Mouse (Mus musculus) heart, embryonic 11.5 days (tissue): ENCODE data around the gene Wdr48. TPM values are rescaled to one million over a fixed set of nuclear protein-coding genes. Genes with fewer than 3 reads are reported as not detected.
A peak's percentile ranks its signal among the peaks of the same experiment; 100 is the strongest.

Experiments
- ATAC-seq: fragments of 200-750 bp; cut with Nextera tagmentation; replicated peaks from 2 replicates; pipeline ENCODE4 v1.8.0; 2017; ENCODE audit warnings: moderate library complexity; ENCODE audit not compliant: insufficient number of reproducible peaks, low FRiP score, low TSS enrichment
- H3K27ac ChIP-seq: fragments of 300-500 bp; sonication (generic); 2 replicates; pipeline ENCODE4 v1.5.1; 2014; ENCODE audit warnings: mild to moderate bottlenecking, low read depth, low read length
- H3K27me3 ChIP-seq: fragments of 300-500 bp; sonication (generic); 2 replicates; pipeline ENCODE4 v1.6.1; 2014; ENCODE audit warnings: mild to moderate bottlenecking, low read length, mixed read lengths; ENCODE audit not compliant: control insufficient read depth, insufficient read depth
- H3K36me3 ChIP-seq: fragments of 300-500 bp; sonication (generic); 2 replicates; pipeline ENCODE4 v1.6.1; 2014; ENCODE audit warnings: mild to moderate bottlenecking, low read length, moderate library complexity, mixed read lengths; ENCODE audit not compliant: control insufficient read depth, insufficient read depth
- H3K4me1 ChIP-seq: fragments of 300-500 bp; sonication (generic); 2 replicates; pipeline ENCODE4 v1.6.1; 2014; ENCODE audit warnings: low read length; ENCODE audit not compliant: control insufficient read depth, insufficient read depth
- H3K4me2 ChIP-seq: fragments of 300-500 bp; sonication (generic); 2 replicates; pipeline ENCODE4 v1.6.1; 2014; ENCODE audit warnings: mild to moderate bottlenecking, moderate library complexity
- H3K4me3 ChIP-seq: fragments of 300-500 bp; sonication (generic); 2 replicates; pipeline ENCODE4 v1.5.1; 2014; ENCODE audit warnings: low read depth, low read length
- H3K9ac ChIP-seq: fragments of 300-500 bp; sonication (generic); 2 replicates; pipeline ENCODE4 v1.6.1; 2014; ENCODE audit warnings: mild to moderate bottlenecking, low read depth, low read length, moderate library complexity
- H3K9me3 ChIP-seq: fragments of 300-500 bp; sonication (generic); replicated peaks from 2 replicates; pipeline ENCODE4 v1.6.1; 2016; ENCODE audit warnings: low read length; ENCODE audit not compliant: control insufficient read depth
- WGBS: fragments of 180-500 bp; shearing (Covaris S2); extraction: QIAGEN DNeasy Blood & Tissue Kit; methylation state at CpG from one replicate; pipeline ENCODE4 v1.1.7; 2014; ENCODE audit not compliant: insufficient replicate concordance; 5-methylcytosine and 5-hydroxymethylcytosine counted together
- polyA plus RNA-seq: library from polyadenylated mRNA; unstranded; fragments of >200 nt; fragmentation: Nextera tagmentation; extraction: Ambion mirVana; gene quantifications from 2 replicates; pipeline ENCODE4 v1.2.1, GENCODE M21; 2014

Wdr48 gene
- polyA plus RNA-seq, 1 experiment from 2014 or later, result 39.9 TPM

- Histone ChIP-seq H3K9me3 (no peaks in the 10 kb centered on the region), H3K9ac (peak within 1 kb of the TSS; percentile 76), H3K4me2 (peak within 1 kb of the TSS; percentile 93), H3K36me3 (0 out of 2 replicates have a peak, but pooled peaks cover 6% of the 10 kb centered on the region), H3K27me3 (no peaks in the 10 kb centered on the region), H3K4me1 (peaks cover 6% of the 10 kb centered on the region; the same call in 1 of the 2 replicates), H3K27ac (peak within 1 kb of the TSS; percentile 50; the same call in 1 of the 2 replicates), H3K4me3 (peak within 1 kb of the TSS; percentile 59)
- WGBS, result 3% methylated on average over 40 of the region's 40 CpGs
- ATAC-seq, result peak; percentile 92
Observed at GRCm38 (mm10) chr9:119937005-119937773, 42.5 kb downstream of the Wdr48 start, which contains the start of the genes Gorasp1 and Ttc21a. Gorasp1 (minus strand) TSS chr9:119937565. Ttc21a (plus strand) TSS chr9:119937606.

DNA sequence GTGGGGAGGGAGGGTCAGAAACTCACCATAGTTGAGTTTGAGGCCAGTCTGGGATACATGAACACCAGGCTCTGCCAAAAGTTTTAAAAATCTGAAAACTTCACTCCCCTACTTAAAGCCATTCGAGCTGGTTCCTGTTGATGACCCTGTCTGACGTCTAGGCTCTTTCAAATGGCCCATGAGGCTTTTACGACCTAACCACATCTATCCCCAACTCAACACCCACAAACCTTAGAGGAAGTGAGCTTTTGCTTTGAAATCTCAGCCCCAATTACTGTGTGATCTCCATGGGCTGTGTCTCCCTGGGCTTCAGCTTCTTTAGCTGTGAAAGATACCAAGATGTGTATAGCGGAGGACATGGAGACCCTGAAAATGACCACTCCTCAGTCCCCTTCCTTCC is 43.8 kb downstream of the Wdr48 start:
- no peak overlapping the region for H3K27ac ChIP-seq
- no peak overlapping the region for H3K4me2 ChIP-seq
- H3K27me3 ChIP-seq, result no peaks in the 10 kb centered on the region
- ATAC-seq, result no peak
- no peak overlapping the region for H3K9ac ChIP-seq
- H3K4me1 ChIP-seq, result peaks cover 4% of the 10 kb centered on the region; the same call in 1 of the 2 replicates
- H3K9me3 ChIP-seq, result no peaks in the 10 kb centered on the region
- 71% methylated on average over 4 of the region's 4 CpGs for WGBS
- H3K36me3 ChIP-seq, result no peaks in the 10 kb centered on the region
- no peak overlapping the region for H3K4me3 ChIP-seq

DNA sequence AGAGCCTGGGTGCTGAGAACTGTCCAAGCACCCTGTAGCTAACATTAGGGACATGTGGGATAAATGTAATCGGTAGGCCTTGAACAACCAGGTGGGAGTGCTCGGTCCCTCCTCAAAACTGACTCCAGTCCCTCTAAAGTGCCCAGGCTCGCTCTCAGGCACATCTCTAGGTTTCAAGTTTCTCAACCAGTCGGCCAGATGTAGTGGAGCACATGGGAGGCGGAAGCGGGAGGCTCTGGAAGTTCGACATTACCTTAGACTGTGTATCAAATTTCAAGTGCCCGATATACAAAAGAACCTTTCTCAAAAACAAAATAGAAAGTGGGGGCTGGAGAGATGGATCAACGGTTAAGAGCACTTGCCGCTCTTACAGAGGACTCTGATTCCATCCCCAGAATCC is 45.0 kb downstream of the Wdr48 start:
- WGBS, result 74% methylated on average over 10 of the region's 10 CpGs

GRCm38 (mm10) chr9:119941407-119941806 is 46.7 kb downstream of the Wdr48 start:
- WGBS, result 77% methylated on average over 5 of the region's 5 CpGs
- ATAC-seq, result no peak
- no peak overlapping the region for H3K4me2 ChIP-seq

More for the DNA sequence above, 45.0 kb downstream of the Wdr48 start:
- Histone ChIP-seq H3K27ac (no peak overlapping the region), H3K4me3 (no peak overlapping the region), H3K9me3 (no peaks in the 10 kb centered on the region), H3K27me3 (no peaks in the 10 kb centered on the region), H3K4me2 (no peak overlapping the region), H3K36me3 (no peaks in the 10 kb centered on the region), H3K4me1 (peaks cover 4% of the 10 kb centered on the region; the same call in 1 of the 2 replicates), H3K9ac (no peak overlapping the region)
- ATAC-seq, result no peak

DNA sequence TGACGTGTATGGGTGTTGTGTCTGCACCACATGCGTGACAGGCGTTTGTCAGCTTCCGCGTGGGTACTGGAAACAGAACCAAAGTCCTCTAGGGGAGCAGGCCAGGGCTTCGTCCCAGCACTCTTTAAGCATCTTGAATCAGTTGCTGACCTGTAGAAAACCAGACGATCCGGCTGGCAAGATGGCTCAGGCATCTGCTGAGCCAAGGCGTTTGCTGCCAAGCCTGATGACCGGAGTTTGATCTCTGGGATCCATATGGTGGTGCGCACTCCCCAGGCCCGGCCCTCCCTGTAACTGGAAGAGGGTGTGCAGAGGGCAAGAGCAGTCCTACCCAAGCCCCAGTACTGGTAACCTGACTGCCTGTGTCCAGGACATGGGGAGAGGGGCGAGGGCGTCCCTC is 47.2 kb downstream of the Wdr48 start:
- 86% methylated on average over 14 of the region's 14 CpGs for WGBS
- H3K27ac ChIP-seq, result no peak overlapping the region
- no peak overlapping the region for H3K4me2 ChIP-seq
- H3K27me3 ChIP-seq, result no peaks in the 10 kb centered on the region
- H3K4me3 ChIP-seq, result no peak overlapping the region
- ATAC-seq, result no peak
- H3K36me3 ChIP-seq, result no peaks in the 10 kb centered on the region
- H3K9me3 ChIP-seq, result no peaks in the 10 kb centered on the region
- no peak overlapping the region for H3K9ac ChIP-seq
- peaks cover 4% of the 10 kb centered on the region; the same call in 1 of the 2 replicates for H3K4me1 ChIP-seq

More at GRCm38 (mm10) chr9:119941407-119941806, 46.7 kb downstream of the Wdr48 start:
- H3K9ac ChIP-seq, result no peak overlapping the region
- H3K36me3 ChIP-seq, result no peaks in the 10 kb centered on the region
- H3K4me1 ChIP-seq, result peaks cover 4% of the 10 kb centered on the region; the same call in 1 of the 2 replicates
- H3K9me3 ChIP-seq, result no peaks in the 10 kb centered on the region
- no peaks in the 10 kb centered on the region for H3K27me3 ChIP-seq
- H3K4me3 ChIP-seq, result no peak overlapping the region
- H3K27ac ChIP-seq, result no peak overlapping the region

GRCm38 (mm10) chr9:119943326-119943725 is 48.6 kb downstream of the Wdr48 start:
- Histone ChIP-seq H3K9ac (no peak overlapping the region), H3K36me3 (no peaks in the 10 kb centered on the region), H3K9me3 (no peaks in the 10 kb centered on the region), H3K4me3 (no peak overlapping the region), H3K4me1 (no peaks in the 10 kb centered on the region), H3K27me3 (no peaks in the 10 kb centered on the region), H3K27ac (no peak overlapping the region), H3K4me2 (no peak overlapping the region)
- no peak for ATAC-seq
- WGBS, result 80% methylated on average over 1 of the region's 1 CpGs

- Histone ChIP-seq H3K9me3 (no peaks in the 10 kb centered on the region), H3K4me2 (no peak overlapping the region), H3K36me3 (no peaks in the 10 kb centered on the region), H3K27me3 (no peaks in the 10 kb centered on the region), H3K9ac (no peak overlapping the region), H3K27ac (no peak overlapping the region), H3K4me3 (no peak overlapping the region), H3K4me1 (no peaks in the 10 kb centered on the region)
- no peak for ATAC-seq
- 69% methylated on average over 12 of the region's 12 CpGs for WGBS
Observed at GRCm38 (mm10) chr9:119945173-119945900, 50.7 kb downstream of the Wdr48 start.

- Histone ChIP-seq H3K9me3 (no peaks in the 10 kb centered on the region), H3K27me3 (no peaks in the 10 kb centered on the region), H3K9ac (no peak overlapping the region), H3K4me2 (no peak overlapping the region), H3K27ac (no peak overlapping the region), H3K4me1 (no peaks in the 10 kb centered on the region), H3K4me3 (no peak overlapping the region), H3K36me3 (no peaks in the 10 kb centered on the region)
- 43% methylated on average over 3 of the region's 3 CpGs for WGBS
- no peak for ATAC-seq
Observed at GRCm38 (mm10) chr9:119948804-119949203, 54.1 kb downstream of the Wdr48 start.
